Mouse (Mus musculus): ENCODE data around the gene Celf2.
A peak's percentile ranks its signal among the peaks of the same experiment; 100 is the strongest.

Gene Celf2

DNA sequence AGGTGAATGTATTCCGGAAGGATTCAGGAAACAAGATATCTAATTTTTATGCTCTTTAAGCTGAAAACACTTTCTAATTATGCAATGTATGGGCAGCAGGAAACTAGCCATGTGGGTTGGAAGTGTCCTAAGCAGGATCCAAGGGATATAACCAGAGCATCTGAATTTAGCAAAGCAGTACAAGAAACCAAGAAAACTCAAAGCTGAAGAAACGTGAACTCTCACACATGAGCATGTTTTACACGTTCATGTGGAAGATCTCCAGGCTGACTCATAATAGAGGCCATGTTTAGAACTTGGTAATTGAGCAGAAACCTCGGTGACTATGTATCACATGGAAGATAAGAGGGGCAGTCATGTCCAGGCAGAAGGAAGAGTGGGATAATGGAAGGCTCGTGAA is 120.1 kb downstream of the Celf2 start:
- peak; percentile 7 for DNase-seq (ENCODE audit: low spot score)

DNA sequence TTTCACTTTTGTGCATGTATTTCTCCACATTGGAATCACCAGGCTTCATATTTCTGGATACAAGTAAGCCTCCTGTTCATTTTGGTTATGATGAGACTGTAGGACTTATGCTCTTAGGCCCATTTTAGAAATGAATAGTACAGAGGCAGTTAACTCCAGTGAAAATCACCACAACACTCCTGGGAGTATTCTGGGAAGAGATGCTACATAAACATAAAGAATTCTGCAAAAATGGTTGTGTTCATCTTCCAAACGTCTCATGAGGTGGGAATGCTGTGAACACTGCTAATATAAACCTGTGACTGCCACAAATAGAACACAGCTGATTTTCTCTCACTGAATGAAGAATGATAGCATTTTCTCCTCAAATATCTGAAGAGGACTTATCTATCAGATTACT is 130.6 kb downstream of the Celf2 start:
- no peak for DNase-seq (ENCODE audit: low spot score)

GRCm38 (mm10) chr2:7377878-7378277 is 131.5 kb downstream of the Celf2 start:
- DNase-seq (ENCODE audit: low spot score): peak; percentile 9

- DNase-seq (ENCODE audit: low spot score): no peak
Observed at GRCm38 (mm10) chr2:7367738-7368137, 141.6 kb downstream of the Celf2 start.

- DNase-seq (ENCODE audit: low spot score): no peak
Observed at GRCm38 (mm10) chr2:7359557-7359956, 149.8 kb downstream of the Celf2 start.

- DNase-seq (ENCODE audit: low spot score): no peak
Observed at GRCm38 (mm10) chr2:7358816-7359215, 150.5 kb downstream of the Celf2 start.

GRCm38 (mm10) chr2:7351234-7351633 is 158.1 kb downstream of the Celf2 start:
- DNase-seq (ENCODE audit: low spot score): no peak

GRCm38 (mm10) chr2:7346703-7347461 is 162.5 kb downstream of the Celf2 start:
- DNase-seq (ENCODE audit: low spot score): no peak

GRCm38 (mm10) chr2:7344951-7345350 is 164.4 kb downstream of the Celf2 start:
- DNase-seq (ENCODE audit: low spot score): no peak

GRCm38 (mm10) chr2:7342911-7343478 is 166.4 kb downstream of the Celf2 start:
- no peak for DNase-seq (ENCODE audit: low spot score)

DNA sequence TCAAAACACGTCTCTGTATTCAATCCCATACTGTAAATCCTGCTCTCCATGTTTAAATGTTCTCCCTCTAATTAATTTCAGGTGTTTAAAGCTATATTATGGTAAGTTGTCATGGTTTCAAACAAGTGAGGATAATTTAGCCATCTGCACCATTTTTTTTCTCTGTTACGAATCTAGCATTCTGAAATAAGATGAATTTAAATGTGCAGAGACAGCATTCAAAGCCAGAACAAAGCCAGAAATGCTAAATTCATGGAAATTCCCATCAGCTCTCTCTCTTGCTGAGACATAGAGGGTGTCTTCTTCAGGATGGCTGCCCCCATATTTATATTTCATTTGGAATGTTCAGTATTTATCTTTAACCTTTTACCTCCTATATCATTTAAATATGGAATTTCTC is 174.5 kb downstream of the Celf2 start:
- DNase-seq (ENCODE audit: low spot score): no peak

DNA sequence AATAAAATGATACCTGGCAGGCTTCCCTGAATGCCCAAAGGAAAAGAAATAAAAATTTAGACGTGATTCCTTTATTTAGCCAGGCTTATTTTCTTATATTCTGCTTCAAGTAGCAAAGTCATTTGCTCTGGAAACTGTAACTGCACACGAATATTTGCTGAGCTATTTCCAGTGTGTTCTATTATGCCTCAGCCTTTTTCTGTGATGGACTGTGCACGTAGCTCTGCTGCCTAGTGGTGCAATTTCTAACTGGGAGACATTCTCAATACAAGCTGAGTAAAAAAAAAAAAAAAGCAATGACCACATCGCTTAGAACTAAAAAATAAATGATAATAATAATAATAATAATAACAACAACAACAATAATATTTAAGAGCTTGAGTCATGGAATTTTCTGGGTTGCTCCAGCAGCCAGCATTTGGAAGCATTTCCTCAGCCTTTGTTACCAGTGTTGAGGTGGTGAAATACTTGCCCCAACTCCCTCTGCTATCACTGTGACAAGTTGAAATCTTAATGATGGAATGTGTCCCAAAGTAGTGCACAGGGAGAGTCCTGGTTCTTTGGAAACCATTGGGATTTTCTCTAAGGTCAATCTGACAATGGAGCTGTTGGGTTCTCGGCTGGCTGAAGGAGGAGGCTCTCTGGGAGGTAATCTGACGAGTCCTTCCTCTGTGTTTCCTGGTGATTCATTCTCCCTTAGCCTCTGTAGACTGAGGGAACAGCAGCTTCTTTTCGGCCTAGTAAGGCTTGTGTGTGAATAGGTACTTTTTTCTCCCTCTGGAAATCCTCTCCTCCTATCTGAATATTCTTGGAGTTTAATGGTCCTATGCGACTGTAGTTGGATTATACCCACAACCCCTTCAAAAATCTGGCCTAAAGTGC is 181.1 kb downstream of the Celf2 start:
- peak; percentile 3 for DNase-seq (ENCODE audit: low spot score)

GRCm38 (mm10) chr2:7319760-7320159 is 189.6 kb downstream of the Celf2 start:
- DNase-seq (ENCODE audit: low spot score): no peak

DNA sequence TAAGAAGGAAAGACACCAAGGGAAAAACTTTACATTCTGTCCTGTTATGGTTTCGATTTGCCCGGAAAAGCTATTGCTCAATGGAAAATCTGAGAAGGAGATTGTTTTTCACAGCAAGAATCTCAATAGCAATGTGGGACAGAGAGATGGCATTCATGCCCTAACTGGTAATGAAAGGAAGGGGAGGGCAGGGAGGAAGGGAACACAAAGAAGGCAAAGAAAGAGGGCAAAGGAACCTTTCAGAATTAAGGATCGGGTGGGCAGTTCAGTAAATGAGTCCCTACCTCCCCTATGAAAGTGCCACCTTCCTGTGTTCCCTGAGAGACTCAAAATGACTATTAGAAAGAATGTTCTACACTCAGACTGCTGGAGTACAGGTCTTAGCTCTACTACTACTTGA is 197.6 kb downstream of the Celf2 start:
- no peak for DNase-seq (ENCODE audit: low spot score)

DNA sequence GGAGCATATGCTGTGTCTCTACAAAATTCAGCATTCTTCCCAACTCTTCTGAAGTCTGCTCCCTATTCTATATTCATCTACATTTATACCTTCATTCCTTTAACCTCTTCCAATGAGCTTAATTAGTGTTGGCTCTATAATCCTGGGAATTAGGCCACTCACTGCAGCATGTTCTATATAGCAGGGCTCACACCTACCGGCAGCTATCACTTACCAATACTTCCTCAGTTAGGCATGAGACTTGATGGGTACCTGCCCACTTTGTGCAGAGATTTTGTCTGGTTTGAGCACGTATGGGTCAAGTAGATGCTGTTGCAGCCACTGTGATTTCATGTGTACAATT is 198.6 kb downstream of the Celf2 start:
- no peak for DNase-seq (ENCODE audit: low spot score)

GRCm38 (mm10) chr2:7310129-7310839 is 199.1 kb downstream of the Celf2 start:
- no peak for DNase-seq (ENCODE audit: low spot score)

GRCm38 (mm10) chr2:7309324-7309723 is 200.0 kb downstream of the Celf2 start:
- DNase-seq (ENCODE audit: low spot score): no peak

DNA sequence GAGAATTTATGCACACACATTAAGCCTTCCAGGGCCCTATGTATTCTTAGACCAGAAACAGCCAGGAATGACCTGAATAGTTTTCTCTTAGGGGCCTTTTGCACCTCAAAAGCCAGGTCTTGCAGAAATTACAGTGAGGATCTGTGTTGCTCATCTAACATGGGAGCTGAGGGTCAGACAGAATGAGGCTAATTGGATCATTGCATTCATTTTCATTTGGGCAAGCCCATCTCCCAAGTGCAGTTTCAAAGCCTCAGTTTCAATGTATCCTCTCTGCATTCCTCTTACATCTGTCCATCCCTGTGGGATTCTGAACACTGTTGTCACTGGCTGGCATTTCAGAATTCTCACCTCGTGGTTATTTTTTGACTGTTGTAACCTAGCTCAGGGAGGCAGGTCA is 200.6 kb downstream of the Celf2 start:
- DNase-seq (ENCODE audit: low spot score): no peak

DNA sequence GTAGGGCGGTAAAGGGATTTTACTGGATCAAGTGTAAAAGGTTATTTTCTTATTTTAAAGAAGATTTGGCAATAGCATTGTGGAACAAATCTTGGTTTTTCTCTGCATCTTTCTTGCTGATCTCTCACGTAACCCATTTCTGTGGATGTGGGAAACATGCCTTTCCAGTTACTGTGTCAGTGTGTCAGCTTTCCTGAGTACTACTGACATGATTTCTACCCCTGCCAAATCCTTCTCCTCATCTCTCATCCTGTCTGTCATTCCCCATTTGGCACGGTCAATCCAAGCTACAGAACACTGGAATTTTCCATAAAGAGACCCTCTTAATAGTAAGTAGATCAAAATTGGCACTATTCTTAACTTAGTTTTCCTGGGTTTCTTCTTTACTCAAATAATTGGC is 221.9 kb downstream of the Celf2 start:
- DNase-seq (ENCODE audit: low spot score): no peak

DNA sequence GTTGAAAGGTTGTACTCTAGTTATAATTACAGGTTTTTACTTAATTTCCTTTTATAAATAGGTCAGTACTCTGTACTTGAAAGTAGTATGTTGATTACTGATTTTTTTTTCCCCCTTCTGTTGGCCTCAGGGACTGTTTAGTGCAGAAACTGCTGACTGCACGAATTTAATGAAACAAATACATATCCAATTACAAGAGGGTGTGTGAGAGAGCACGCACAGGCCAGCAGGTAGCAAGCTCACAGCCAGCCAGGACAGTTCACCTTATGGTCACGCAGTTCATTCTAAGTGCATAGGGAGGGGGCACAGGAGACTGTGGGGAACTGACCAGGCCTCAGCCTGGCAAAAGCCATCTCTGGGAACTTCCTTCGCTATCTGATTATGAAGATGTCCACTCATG is 236.1 kb downstream of the Celf2 start:
- no peak for DNase-seq (ENCODE audit: low spot score)

- DNase-seq (ENCODE audit: low spot score): no peak
Observed at GRCm38 (mm10) chr2:7270051-7270450, 239.3 kb downstream of the Celf2 start.

DNA sequence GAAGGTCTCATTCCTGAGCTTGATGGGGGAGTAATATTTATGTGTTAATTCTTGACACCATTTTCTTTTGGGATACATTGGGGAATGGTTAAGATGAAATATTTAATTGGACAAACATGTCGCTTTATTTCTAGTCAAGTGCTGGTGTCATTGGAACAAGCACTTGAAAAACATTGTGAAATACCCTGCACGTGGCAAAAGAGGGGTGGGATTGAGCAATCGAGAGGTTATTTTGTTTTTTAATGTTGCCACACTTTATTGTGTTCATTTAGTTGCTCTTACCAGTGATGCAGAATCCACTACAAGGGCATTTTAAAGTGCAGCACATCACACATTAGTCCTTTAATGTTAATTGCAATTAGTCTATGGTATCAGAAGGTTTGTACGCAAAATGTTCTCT is 242.2 kb downstream of the Celf2 start:
- DNase-seq (ENCODE audit: low spot score): peak; percentile 64
